In the genomic region with DNA sequence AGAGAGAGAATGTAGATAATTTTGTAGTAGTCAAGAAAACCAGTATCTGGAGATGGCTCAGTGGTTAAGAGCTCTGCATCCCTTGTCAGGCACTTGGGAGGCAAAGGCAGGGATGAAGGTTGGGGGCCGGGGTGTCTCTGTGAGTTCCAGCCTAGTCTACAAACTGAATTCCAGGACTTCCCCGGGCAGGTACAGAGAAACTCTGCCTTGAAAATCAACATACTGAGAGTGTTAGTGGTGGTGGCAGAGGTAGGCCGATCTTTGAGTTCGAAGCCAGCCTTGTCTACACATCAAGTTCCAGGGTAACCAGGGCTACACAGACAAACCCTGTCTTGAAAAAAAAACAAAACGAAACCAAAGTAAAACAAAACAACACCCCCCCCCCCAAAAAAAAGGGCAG, we compare ENCODE assay signal across 8 mouse cellular contexts. TPM values are rescaled to one million over a fixed set of nuclear protein-coding genes. Genes with fewer than 3 reads are reported as not detected.
DNase-seq lines count a peak whose midpoint lies in the region; ATAC-seq and TF ChIP-seq lines count a peak whose summit lies in the region.

No protein-coding gene starts in this region.

- DNase-seq in adrenal gland, postnatal 14 days: peak; percentile 4
- DNase-seq in adrenal gland, adult 18-20 months (ENCODE audit: low spot score in 2 of 2): no peak
- peak; percentile 15 for DNase-seq in 3134 (ENCODE audit: extremely low read depth, insufficient read length, low spot score)
- DNase-seq in urinary bladder, postnatal 25 days (ENCODE audit: low spot score): no peak
- DNase-seq in left cerebral cortex, adult 9 months (ENCODE audit: low spot score in 2 of 2): no peak

- no peak for TF ChIP-seq CTCF in small intestine, adult 2 months (IDR thresholded peaks at IDR 0.05; ENCODE audit: extremely low read depth, insufficient read length, insufficient replicate concordance, low read depth, low read length)

- H3K36me3 ChIP-seq in embryonic facial prominence, embryonic 13.5 days: 0 out of 2 replicates have a peak, but pooled peaks cover 3% of the 10 kb centered on the region
- H3K36me3 ChIP-seq in limb, embryonic 13.5 days: no peaks in the 10 kb centered on the region
- no peaks in the 10 kb centered on the region for H3K36me3 ChIP-seq in small intestine, adult 2 months (ENCODE audit: control insufficient read depth, insufficient read depth, low read length)

- 55% methylated on average over 5 of the region's 5 CpGs for WGBS in embryonic facial prominence, embryonic 13.5 days
- 58% methylated on average over 5 of the region's 5 CpGs for WGBS in limb, embryonic 13.5 days
- 49% methylated on average over 5 of the region's 5 CpGs for WGBS in small intestine, adult 2 months

- no peaks in the 10 kb centered on the region for H3K27me3 ChIP-seq in embryonic facial prominence, embryonic 13.5 days
- no peaks in the 10 kb centered on the region for H3K27me3 ChIP-seq in limb, embryonic 13.5 days
- no peaks in the 10 kb centered on the region for H3K27me3 ChIP-seq in small intestine, adult 2 months (ENCODE audit: control insufficient read depth, insufficient read depth, low read length)

- ATAC-seq in embryonic facial prominence, embryonic 13.5 days (ENCODE audit: insufficient number of reproducible peaks, insufficient read depth, low FRiP score, low TSS enrichment, low read depth): no peak
- no peak for ATAC-seq in limb, embryonic 13.5 days (ENCODE audit: low FRiP score, low read depth)

- H3K4me2 ChIP-seq in embryonic facial prominence, embryonic 13.5 days: peak overlapping the region; percentile 72
- H3K4me2 ChIP-seq in limb, embryonic 13.5 days (replicated peaks): peak overlapping the region; percentile 78

- peak overlapping the region; percentile 74 for H3K4me3 ChIP-seq in embryonic facial prominence, embryonic 13.5 days
- peak overlapping the region; percentile 85 for H3K4me3 ChIP-seq in limb, embryonic 13.5 days
- H3K4me3 ChIP-seq in small intestine, adult 2 months (ENCODE audit: low read depth, low read length): peak overlapping the region; percentile 26; the same call in 1 of the 2 replicates

- peaks cover 11% of the 10 kb centered on the region; the same call in 1 of the 2 replicates for H3K4me1 ChIP-seq in embryonic facial prominence, embryonic 13.5 days
- peaks cover 10% of the 10 kb centered on the region for H3K4me1 ChIP-seq in limb, embryonic 13.5 days
- H3K4me1 ChIP-seq in small intestine, adult 2 months (ENCODE audit: control insufficient read depth, insufficient read depth, insufficient read length, low read length): 0 out of 2 replicates have a peak, but pooled peaks cover 2% of the 10 kb centered on the region

- no peak overlapping the region for H3K27ac ChIP-seq in embryonic facial prominence, embryonic 13.5 days
- no peak overlapping the region for H3K27ac ChIP-seq in limb, embryonic 13.5 days
- no peak overlapping the region for H3K27ac ChIP-seq in small intestine, adult 2 months (ENCODE audit: insufficient read depth, low read depth, low read length)

- peak overlapping the region; percentile 79 for H3K9ac ChIP-seq in embryonic facial prominence, embryonic 13.5 days
- H3K9ac ChIP-seq in limb, embryonic 13.5 days: peak overlapping the region; percentile 83

- TF ChIP-seq POLR2A in small intestine, adult 2 months (IDR thresholded peaks at IDR 0.05; ENCODE audit: low read depth, low read length): no peak

- H3K9me3 ChIP-seq in embryonic facial prominence, embryonic 13.5 days: no peaks in the 10 kb centered on the region
- H3K9me3 ChIP-seq in limb, embryonic 13.5 days: no peaks in the 10 kb centered on the region

RNA-seq across cellular contexts. Expression of gene Cenpw, which starts 0.9 kb away (rescaled TPM):
- 3.3 and 3.6 TPM in 2 replicates for total RNA-seq in adrenal gland, postnatal 14 days (2021)
- 1 to 10 TPM in 1 of 2 experiments, under 1 TPM in 1; 0.93 to 1.3 TPM for total RNA-seq in adrenal gland, adult 18-20 months (2021)
- polyA plus RNA-seq in embryonic facial prominence, embryonic 13.5 days (2015; fragmentation: Nextera tagmentation; extraction: Ambion mirVana): 43.6 and 49.7 TPM in 2 replicates
- polyA plus RNA-seq in limb, embryonic 13.5 days (2015; fragmentation: Nextera tagmentation; extraction: Ambion mirVana): 40.6 and 42.7 TPM in 2 replicates
- polyA plus RNA-seq in small intestine, adult 2 months (2012; rRNA removed): 0.98 and 2.6 TPM in 2 replicates

Comparison
In these comparisons a context has a peak if more than half of its experiments do, and no peak if none do; other contexts are left out.
1. DNase-seq: peak in adrenal gland, postnatal 14 days (single experiment) and 3134 (single experiment); none in adrenal gland, adult 18-20 months (0 of 2), urinary bladder, postnatal 25 days (single experiment) and left cerebral cortex, adult 9 months (0 of 2).
2. H3K4me3 ChIP-seq: peak in every context shown above with its lines; median percentile 85 in limb, embryonic 13.5 days; 74 in embryonic facial prominence, embryonic 13.5 days; 26 in small intestine, adult 2 months.
3. RNA of gene Cenpw, which starts 0.9 kb away (polyA plus RNA-seq): 43.6 to 49.7 TPM in embryonic facial prominence, embryonic 13.5 days and 40.6 to 42.7 TPM in limb, embryonic 13.5 days; 0.98 to 2.6 TPM in small intestine, adult 2 months; every median in the first group is over 10 times any median in the second.